In the genomic region with DNA sequence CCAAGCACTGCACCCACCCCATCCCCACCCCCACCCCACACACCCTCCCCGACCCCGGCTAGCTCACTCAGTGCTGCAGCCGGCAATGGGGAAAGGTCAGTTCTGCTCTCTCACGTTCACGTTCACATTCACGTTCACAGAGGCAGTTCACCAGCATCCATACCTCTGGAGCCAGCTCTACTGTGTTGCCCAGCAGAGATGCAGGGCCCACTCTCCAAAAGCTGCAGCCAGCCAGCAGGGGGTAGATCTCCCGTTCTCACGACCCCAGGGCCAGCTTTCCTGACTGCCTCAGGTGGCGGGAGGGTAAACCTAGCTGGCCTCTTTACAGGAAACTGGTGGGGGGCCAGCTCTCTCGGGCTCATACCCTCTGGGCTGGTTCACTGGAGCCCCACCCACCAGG, we compare ENCODE assay signal across 13 mouse cellular contexts.
A peak's percentile ranks its signal among the peaks of the same experiment; 100 is the strongest.
DNase-seq lines count a peak whose midpoint lies in the region; ATAC-seq and TF ChIP-seq lines count a peak whose summit lies in the region.
"Had no signal": no experiment of that assay in that cellular context is flagged by ENCODE, and none has a peak within 500 bp of the region (broad histone marks: within the 10 kb centered on the region; RNA-seq: fewer than 3 reads in every experiment).

No protein-coding gene starts in this region.

- H3K9me3 ChIP-seq in forebrain, embryonic 12.5 days = 0 out of 2 replicates have a peak, but pooled peaks cover 5% of the 10 kb centered on the region
- H3K9me3 ChIP-seq in forebrain, embryonic 14.5 days (replicated peaks; ENCODE audit: control insufficient read depth, low read length) = no peaks in the 10 kb centered on the region
- H3K9me3 ChIP-seq in E14TG2a.4 (ENCODE audit: low read length) = no peaks in the 10 kb centered on the region
- no peaks in the 10 kb centered on the region for H3K9me3 ChIP-seq in forebrain, embryonic 15.5 days
- H3K9me3 ChIP-seq in midbrain, embryonic 12.5 days = no peaks in the 10 kb centered on the region
- H3K9me3 ChIP-seq: embryonic facial prominence, embryonic 15.5 days; heart, embryonic 15.5 days; liver, embryonic 12.5 days had no signal

- peak overlapping the region; percentile 31 for H3K4me2 ChIP-seq in forebrain, embryonic 12.5 days
- H3K4me2 ChIP-seq in forebrain, embryonic 14.5 days (ENCODE audit: low read length) = no peak overlapping the region
- H3K4me2 ChIP-seq in forebrain, embryonic 15.5 days (replicated peaks) = peak overlapping the region; percentile 22
- peak overlapping the region; percentile 32 for H3K4me2 ChIP-seq in midbrain, embryonic 12.5 days (replicated peaks)
- H3K4me2 ChIP-seq: embryonic facial prominence, embryonic 15.5 days; heart, embryonic 15.5 days; liver, embryonic 12.5 days had no signal

- no peak overlapping the region for H3K9ac ChIP-seq in forebrain, embryonic 12.5 days
- H3K9ac ChIP-seq in forebrain, embryonic 14.5 days (ENCODE audit: low read length) = no peak overlapping the region
- H3K9ac ChIP-seq in forebrain, embryonic 15.5 days (replicated peaks) = no peak overlapping the region
- no peak overlapping the region for H3K9ac ChIP-seq in midbrain, embryonic 12.5 days (replicated peaks)
- H3K9ac ChIP-seq: embryonic facial prominence, embryonic 15.5 days; heart, embryonic 15.5 days; liver, embryonic 12.5 days had no signal

- no peak for ATAC-seq in forebrain, embryonic 12.5 days (ENCODE audit: low FRiP score)
- no peak for ATAC-seq in forebrain, embryonic 14.5 days
- no peak for ATAC-seq in forebrain, embryonic 15.5 days (replicated peaks)
- no peak for ATAC-seq in midbrain, embryonic 12.5 days (ENCODE audit: low FRiP score, low read depth)
- ATAC-seq: liver, embryonic 12.5 days had no signal

- peaks cover 10% of the 10 kb centered on the region for H3K4me1 ChIP-seq in forebrain, embryonic 12.5 days
- no peaks in the 10 kb centered on the region for H3K4me1 ChIP-seq in forebrain, embryonic 14.5 days (ENCODE audit: control insufficient read depth, insufficient read depth, low read length)
- peaks cover 35% of the 10 kb centered on the region for H3K4me1 ChIP-seq in E14TG2a.4 (replicated peaks; ENCODE audit: low read depth, low read length)
- no peaks in the 10 kb centered on the region; the same call in 1 of the 2 replicates for H3K4me1 ChIP-seq in forebrain, embryonic 15.5 days
- peaks cover 9% of the 10 kb centered on the region for H3K4me1 ChIP-seq in midbrain, embryonic 12.5 days
- H3K4me1 ChIP-seq: heart, embryonic 15.5 days; liver, embryonic 12.5 days had no signal

- no peaks in the 10 kb centered on the region for H3K27me3 ChIP-seq in forebrain, embryonic 12.5 days
- H3K27me3 ChIP-seq in forebrain, embryonic 14.5 days (replicated peaks; ENCODE audit: control insufficient read depth, insufficient read depth, low read length) = no peaks in the 10 kb centered on the region
- no peaks in the 10 kb centered on the region for H3K27me3 ChIP-seq in E14TG2a.4 (ENCODE audit: insufficient read depth, low read length)
- no peaks in the 10 kb centered on the region for H3K27me3 ChIP-seq in forebrain, embryonic 15.5 days
- peaks cover 12% of the 10 kb centered on the region for H3K27me3 ChIP-seq in midbrain, embryonic 12.5 days
- H3K27me3 ChIP-seq: embryonic facial prominence, embryonic 15.5 days; heart, embryonic 15.5 days had no signal

- 0 out of 2 replicates have a peak overlapping the region, but pooled peaks have one; percentile 4 for H3K4me3 ChIP-seq in forebrain, embryonic 12.5 days (replicated peaks)
- no peak overlapping the region for H3K4me3 ChIP-seq in forebrain, embryonic 14.5 days (ENCODE audit: low read depth, low read length)
- H3K4me3 ChIP-seq in E14TG2a.4 (replicated peaks; ENCODE audit: low read length) = peak overlapping the region; percentile 53; the same call in 1 of the 2 replicates
- H3K4me3 ChIP-seq in forebrain, embryonic 15.5 days = no peak overlapping the region
- H3K4me3 ChIP-seq in midbrain, embryonic 12.5 days = no peak overlapping the region
- H3K4me3 ChIP-seq: embryonic facial prominence, embryonic 15.5 days; heart, embryonic 15.5 days; liver, embryonic 12.5 days had no signal

- no peaks in the 10 kb centered on the region for H3K36me3 ChIP-seq in forebrain, embryonic 12.5 days (replicated peaks)
- H3K36me3 ChIP-seq in forebrain, embryonic 14.5 days (ENCODE audit: control insufficient read depth, insufficient read depth, low read length) = no peaks in the 10 kb centered on the region
- no peaks in the 10 kb centered on the region for H3K36me3 ChIP-seq in E14TG2a.4 (ENCODE audit: insufficient read depth, low read length)
- H3K36me3 ChIP-seq in forebrain, embryonic 15.5 days = no peaks in the 10 kb centered on the region
- H3K36me3 ChIP-seq in midbrain, embryonic 12.5 days = no peaks in the 10 kb centered on the region
- H3K36me3 ChIP-seq: embryonic facial prominence, embryonic 15.5 days; heart, embryonic 15.5 days; liver, embryonic 12.5 days had no signal

- DNase-seq in forebrain, embryonic 14.5 days (ENCODE audit: low spot score) = no peak
- no peak for DNase-seq in urinary bladder, adult 18-20 months (ENCODE audit: low spot score in 2 of 2)
- no peak for DNase-seq in cerebellum, adult 11-12 months
- no peak for DNase-seq in ovary, postnatal 36 days (ENCODE audit: low spot score)
- DNase-seq: kidney, postnatal 10 days had no signal

- no peak overlapping the region for H3K27ac ChIP-seq in forebrain, embryonic 12.5 days
- H3K27ac ChIP-seq in forebrain, embryonic 14.5 days (ENCODE audit: low read depth, low read length) = no peak overlapping the region
- H3K27ac ChIP-seq in forebrain, embryonic 15.5 days (replicated peaks) = no peak overlapping the region
- no peak overlapping the region for H3K27ac ChIP-seq in midbrain, embryonic 12.5 days (replicated peaks)
- H3K27ac ChIP-seq: embryonic facial prominence, embryonic 15.5 days; heart, embryonic 15.5 days; liver, embryonic 12.5 days; macrophage had no signal

- TF ChIP-seq CTCF in E14TG2a.4 (conservative IDR thresholded peaks at IDR 0.05; ENCODE audit: low read length) = no peak

- 5% methylated on average over 10 of the region's 10 CpGs for WGBS in forebrain, embryonic 12.5 days
- 4% methylated on average over 10 of the region's 10 CpGs for WGBS in forebrain, embryonic 14.5 days
- WGBS in forebrain, embryonic 15.5 days = 7% methylated on average over 10 of the region's 10 CpGs
- WGBS in midbrain, embryonic 12.5 days = 8% methylated on average over 10 of the region's 10 CpGs

Comparison
In these comparisons a context has a peak if more than half of its experiments do, and no peak if none do; other contexts are left out.
1. H3K4me3 ChIP-seq: peak in forebrain, embryonic 12.5 days (single experiment) and E14TG2a.4 (single experiment); none in forebrain, embryonic 14.5 days (single experiment), forebrain, embryonic 15.5 days (single experiment) and midbrain, embryonic 12.5 days (single experiment).